Mouse (Mus musculus) frontal cortex, adult (tissue): ENCODE data around the gene Pinlyp.

Experiments
- ATAC-seq: cut with Nextera tagmentation; 2 replicates; pipeline ENCODE4 v1.9.2; 2017; ENCODE audit warnings: mild to moderate bottlenecking, moderate library complexity, mixed read lengths; ENCODE audit not compliant: low TSS enrichment

The Pinlyp gene

GRCm38 (mm10) chr7:24563191-24563836 lies 17.4 kb upstream of the Pinlyp start:
- ATAC-seq: no peak

- no peak for ATAC-seq
Measured at GRCm38 (mm10) chr7:24561450-24561849, 15.5 kb upstream of the Pinlyp start.

DNA sequence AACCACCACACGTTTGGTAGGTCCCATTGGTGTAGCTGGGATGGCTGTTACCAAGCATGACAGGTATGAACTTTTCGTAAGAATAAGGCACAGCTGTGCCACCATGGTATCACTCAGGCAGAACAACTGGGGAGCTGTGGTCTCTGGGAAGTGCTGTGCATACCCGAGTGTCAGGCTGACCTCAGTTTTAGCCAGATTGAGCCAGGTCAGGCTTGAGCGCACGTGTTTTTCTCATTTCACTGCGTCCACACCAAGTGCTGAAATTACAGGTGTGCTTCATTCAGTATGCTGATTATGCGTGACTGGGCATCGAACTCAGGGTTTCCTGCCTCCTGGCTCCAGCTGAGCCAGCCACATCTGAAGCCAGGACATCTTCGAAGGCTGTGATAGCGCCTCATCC lies 9.9 kb upstream of the Pinlyp start:
- no peak for ATAC-seq

DNA sequence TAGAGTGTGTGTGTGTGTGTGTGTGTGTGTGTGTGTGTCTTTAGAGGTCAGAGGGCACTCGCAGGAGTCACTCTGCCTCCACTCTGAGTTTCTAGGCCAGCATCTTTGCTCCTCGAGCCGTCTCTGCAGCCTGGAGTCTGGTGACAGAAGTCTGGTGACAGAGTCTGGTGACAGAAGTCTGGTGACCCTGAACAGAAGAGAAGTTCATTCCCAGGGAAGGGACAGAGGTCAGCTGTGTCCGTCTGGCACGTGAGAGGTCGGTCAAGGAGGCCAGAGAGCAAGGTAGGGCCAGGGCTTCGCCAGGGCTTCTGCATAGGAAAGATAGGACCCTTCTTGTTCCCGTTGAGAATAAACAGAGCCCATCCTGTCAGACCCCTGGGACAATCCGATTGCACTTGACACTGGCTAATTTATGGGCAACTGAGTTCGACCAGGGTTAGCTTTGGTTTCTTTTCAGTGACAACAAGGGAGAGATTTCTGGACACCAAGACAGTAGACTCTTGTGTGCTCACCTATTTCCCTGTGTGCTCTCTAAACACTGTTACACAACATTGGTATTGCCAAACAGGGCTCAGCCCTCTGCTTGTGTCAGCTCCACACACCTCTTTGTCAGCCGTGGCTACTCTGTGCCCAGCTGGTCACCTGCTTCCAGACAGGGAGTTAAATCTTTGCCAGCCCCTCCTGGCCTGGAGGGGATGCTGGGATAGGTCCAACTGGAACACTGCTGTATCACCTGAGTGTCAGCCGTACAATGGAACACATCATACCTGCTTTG lies 6.3 kb upstream of the Pinlyp start:
- no peak for ATAC-seq

- no peak for ATAC-seq
Measured at GRCm38 (mm10) chr7:24547534-24548036, 1.7 kb upstream of the Pinlyp start.

- peak; percentile 99 for ATAC-seq
Measured at GRCm38 (mm10) chr7:24546634-24547389, 894 bp upstream of the Pinlyp start.

DNA sequence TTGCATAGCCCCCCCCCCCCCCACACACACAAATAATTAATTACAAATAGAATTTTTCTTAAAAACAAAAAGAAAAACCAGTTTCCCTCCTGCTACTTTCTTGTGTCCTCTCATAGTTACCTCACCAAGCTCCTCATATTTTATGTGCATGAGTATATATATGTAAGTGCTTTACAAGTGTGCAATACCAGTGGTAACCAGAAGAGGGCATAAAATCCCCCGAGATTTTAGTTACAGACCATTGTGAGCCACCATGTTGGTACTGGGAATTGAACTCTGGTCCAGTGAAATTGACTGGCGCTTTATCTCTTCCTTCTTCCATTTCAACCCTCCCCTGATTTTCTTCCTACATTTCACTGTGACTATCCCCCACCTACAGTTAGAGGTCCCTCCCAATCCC lies 1.4 kb downstream of the Pinlyp start:
- ATAC-seq: no peak

- ATAC-seq: no peak
Measured at GRCm38 (mm10) chr7:24539686-24540085, 6.2 kb downstream of the Pinlyp start.

DNA sequence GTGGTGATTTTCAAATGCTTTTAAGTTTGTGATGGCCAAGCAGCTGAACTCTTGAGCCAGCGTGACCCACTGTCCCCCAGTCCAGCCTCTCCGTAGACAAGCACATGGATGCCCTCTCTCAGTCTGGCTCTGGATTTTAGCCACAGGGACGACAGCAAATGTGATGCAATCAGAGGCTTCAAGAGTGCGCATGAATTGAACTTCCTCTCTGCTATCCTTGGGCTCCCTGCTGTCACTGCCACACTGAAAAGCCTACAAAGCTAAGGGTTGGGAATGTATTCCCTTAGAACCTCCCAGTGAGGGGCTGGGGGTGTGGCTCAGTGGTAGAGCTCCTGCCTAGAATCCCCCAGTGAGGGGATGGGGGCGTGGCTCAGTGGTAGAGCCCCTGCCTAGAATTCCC lies 7.2 kb downstream of the Pinlyp start:
- ATAC-seq: no peak

GRCm38 (mm10) chr7:24538154-24538553 lies 7.8 kb downstream of the Pinlyp start:
- ATAC-seq: no peak

GRCm38 (mm10) chr7:24537591-24537990 lies 8.3 kb downstream of the Pinlyp start:
- no peak for ATAC-seq

DNA sequence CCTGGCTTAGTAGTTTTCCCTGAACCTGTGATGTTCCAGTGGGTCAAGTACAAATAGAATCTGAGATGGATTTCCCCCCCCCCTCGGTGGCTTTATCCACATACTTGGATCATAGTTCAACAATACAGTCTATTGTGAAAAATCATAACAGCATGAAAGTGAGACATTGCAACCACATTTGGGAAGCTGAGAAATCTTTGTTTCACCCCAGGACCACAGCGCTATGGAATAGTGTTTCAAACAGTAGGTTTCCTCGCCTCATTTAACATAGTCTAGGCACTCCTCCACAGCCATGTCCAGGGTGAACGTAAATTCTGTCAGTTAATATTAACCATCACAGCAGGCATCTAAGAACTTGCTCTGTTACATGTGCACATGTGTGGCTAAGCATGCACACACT lies 8.8 kb downstream of the Pinlyp start:
- no peak for ATAC-seq

DNA sequence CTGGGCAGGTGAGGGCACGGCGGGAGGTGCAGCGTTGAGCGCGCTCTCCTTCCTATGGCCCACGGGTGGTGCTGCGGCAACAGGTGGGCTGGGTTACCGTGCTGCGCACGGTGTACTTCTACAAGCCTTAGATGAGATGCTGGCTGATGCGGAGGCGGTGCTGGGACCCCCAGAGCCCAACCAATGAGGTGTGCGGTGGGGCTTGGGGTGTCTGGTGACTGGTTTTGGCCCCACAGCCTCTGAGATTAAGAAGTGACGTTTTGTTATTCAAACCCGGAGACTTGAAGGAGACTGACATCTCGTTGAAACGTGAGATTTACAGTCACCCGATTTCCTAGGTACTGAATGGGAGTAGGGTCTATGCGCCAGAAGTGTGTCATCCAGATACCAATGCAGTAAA lies 11.6 kb downstream of the Pinlyp start:
- ATAC-seq: no peak

DNA sequence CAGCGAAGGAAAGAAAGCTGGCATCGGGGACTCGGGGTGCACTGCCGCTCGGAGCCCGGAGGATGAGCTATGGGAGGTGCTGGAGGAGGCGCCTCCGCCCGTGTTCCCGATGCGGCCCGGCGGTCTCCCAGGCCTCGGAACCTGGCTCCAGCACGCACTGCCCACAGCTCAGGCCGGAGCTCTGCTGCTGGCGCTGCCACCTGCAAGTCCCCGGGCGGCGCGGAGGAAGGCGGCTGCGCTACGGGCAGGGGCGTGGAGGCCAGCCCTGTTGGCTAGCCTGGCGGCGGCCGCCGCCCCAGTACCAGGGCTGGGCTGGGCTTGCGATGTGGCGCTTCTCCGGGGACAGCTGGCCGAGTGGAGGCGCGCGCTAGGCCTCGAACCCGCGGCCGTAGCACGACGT lies 12.1 kb downstream of the Pinlyp start:
- ATAC-seq: no peak

GRCm38 (mm10) chr7:24533031-24533571 lies 12.8 kb downstream of the Pinlyp start:
- no peak for ATAC-seq

DNA sequence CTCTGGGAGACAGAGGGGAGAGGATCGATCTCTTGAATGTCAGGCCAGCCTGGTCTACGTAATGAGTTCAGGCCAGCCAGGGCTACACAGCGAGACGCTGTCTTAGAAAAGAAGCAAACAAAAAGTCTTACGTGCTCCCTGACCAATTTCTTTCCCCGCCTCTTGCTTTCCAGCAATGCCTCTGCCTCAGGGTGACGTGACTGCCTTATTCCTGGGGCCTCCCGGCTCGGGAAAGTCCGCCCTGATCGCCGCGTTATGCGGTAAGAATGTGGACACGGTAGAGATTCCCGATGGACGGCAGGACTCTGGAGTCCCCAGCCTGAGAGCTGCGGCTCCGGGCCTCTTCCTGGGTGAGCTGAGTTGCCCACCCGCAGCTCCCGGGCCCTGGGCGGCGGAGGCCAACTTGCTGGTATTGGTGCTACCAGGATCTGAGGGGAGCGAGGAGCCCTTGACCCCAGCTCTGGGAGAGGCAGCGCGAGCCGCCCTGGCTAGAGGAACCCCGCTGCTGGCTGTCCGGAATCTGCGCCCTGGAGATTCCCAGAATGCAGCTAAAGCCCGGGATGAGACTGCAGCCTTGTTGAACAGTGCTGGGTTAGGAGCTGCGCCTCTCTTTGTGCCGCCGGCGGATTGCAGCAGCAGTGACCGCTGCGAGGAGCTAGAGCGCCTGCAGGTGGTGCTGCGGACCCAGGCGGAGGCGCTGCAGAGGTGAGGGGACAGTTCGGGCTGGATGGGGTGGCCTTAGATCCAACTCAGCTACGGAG lies 14.5 kb downstream of the Pinlyp start:
- peak; percentile 58 for ATAC-seq

GRCm38 (mm10) chr7:24530062-24530931 lies 15.6 kb downstream of the Pinlyp start, which contains the start of gene Irgq:
TSS of gene Irgq (plus strand) at chr7:24530689.
- peak; percentile 82 for ATAC-seq

DNA sequence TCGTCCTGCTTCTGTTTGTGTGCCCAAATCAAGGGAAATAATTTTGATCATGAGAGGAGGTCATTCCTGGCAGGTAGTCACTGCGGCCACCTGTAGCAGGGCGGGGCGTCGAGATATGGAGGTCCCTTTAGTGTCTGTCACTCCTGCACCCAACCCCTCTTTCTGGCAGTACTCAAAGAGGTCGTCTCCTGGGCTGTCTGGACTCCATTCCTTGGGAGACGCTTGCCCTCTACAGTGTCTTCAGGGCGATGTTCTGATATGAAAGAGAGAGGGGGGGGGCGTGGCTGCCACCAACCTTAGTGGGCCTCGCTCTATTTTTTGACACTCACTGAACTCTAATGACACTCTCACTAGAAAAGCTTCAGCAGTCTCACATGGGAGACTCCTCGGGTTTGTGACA lies 16.3 kb downstream of the Pinlyp start:
- ATAC-seq: no peak

DNA sequence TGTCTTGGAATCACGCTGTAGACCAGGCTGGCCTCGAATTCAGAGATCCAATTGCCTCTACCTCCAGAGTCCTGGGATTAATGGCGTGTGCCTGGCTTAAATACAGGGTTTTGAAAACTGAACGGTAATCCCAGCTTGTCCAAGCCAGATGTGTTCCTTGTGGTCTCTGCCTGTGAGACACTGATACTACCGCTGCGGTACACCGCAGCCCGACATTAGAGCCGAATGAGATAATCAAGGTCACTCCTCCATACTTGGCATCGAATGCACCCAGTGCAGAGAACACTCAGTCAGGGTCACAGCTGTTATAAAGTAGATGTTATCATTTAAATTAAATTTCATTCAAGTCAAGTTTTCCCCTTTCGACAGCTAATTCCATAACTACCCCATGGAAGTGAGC lies 17.1 kb downstream of the Pinlyp start:
- no peak for ATAC-seq

DNA sequence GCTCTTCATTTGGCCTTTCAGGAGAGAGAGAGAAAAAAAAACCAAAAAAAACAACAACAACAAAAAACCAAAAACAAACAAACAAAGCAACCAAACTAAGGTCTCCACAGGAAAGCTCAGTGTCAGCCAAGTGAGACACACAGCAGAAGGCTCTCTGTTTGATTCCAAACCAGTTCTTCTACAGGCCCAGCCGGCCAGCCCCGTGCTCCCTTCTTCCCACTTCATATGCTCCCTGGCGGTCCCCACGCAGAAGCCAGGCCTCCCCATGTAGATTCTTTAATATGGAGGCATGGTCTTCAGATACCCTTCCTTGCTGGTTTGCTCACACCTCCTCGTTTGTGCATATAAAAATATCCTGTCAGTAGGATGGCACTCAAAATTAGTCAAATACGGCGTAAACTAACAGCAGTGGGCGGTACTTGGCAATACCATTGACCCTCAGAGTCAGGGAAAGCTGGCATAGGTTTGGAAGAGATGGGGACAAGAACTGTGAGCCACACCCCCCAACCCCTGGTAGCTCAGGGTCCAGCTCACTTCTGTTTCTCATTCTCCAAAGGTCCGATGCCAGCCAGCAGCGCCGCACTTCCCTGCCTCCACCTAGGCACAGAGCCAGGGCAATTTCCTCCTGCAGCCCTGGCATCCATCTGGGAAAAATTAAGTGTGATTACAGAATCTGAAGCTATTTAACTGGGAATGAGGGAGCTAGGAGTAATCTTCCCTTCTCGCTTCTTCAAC lies 20.1 kb downstream of the Pinlyp start:
- ATAC-seq: no peak
